Mouse (Mus musculus) lung, adult 2 months (tissue): ENCODE measurements around the gene Wdr46. TPM values are rescaled to one million over a fixed set of nuclear protein-coding genes. Genes with fewer than 3 reads are reported as not detected.

ENCODE experiments used
- DNase-seq: peaks from one replicate; pipeline ENCODE4 v3.0.0; 2022
- H3K4me1 ChIP-seq: fragments of 200-500 bp; 2 replicates; pipeline ENCODE4 v1.6.1; 2011; ENCODE audit warnings: low read length; ENCODE audit not compliant: control insufficient read depth, insufficient read depth
- H3K4me3 ChIP-seq: fragments of 200-500 bp; replicated peaks from 2 replicates; pipeline ENCODE3; 2011; ENCODE audit warnings: low read depth, mild to moderate bottlenecking, control low read depth, low read length; ENCODE audit errors: extremely low read depth
- CTCF ChIP-seq: fragments of 200-500 bp; IDR thresholded peaks from 2 replicates; pipeline ENCODE4 v1.5.1; 2011; ENCODE audit warnings: mild to moderate bottlenecking, low read length, control low read depth; ENCODE audit not compliant: insufficient read depth
- POLR2A ChIP-seq: fragments of 200-500 bp; IDR thresholded peaks from 2 replicates; pipeline ENCODE4 v1.6.1; 2011; ENCODE audit warnings: low read depth, mild to moderate bottlenecking, control low read depth, low read length, borderline replicate concordance; ENCODE audit errors: extremely low read depth
- WGBS: fragments of 180-500 bp; shearing (Covaris S2); methylation state at CpG from one replicate; pipeline ENCODE4 v1.1.7; 2018; 5-methylcytosine and 5-hydroxymethylcytosine counted together
- polyA plus RNA-seq: library from polyadenylated mRNA; depleted of rRNA; stranded (reverse); fragments of >200 nt; gene quantifications from 2 replicates; pipeline ENCODE4 v1.2.3, GENCODE M21; 2012

The Wdr46 gene
- polyA plus RNA-seq, 1 experiment: 16.8 TPM

GRCm38 (mm10) chr17:33935422-33936055 lies 4.9 kb upstream of the Wdr46 start:
- TF ChIP-seq POLR2A (no peak), CTCF (no peak)
- WGBS: 87% methylated on average over 21 of the region's 21 CpGs
- Histone ChIP-seq H3K4me1 (peaks cover 7% of the 10 kb centered on the region; the same call in 1 of the 2 replicates), H3K4me3 (no peak overlapping the region)
- DNase-seq: no peak

- TF ChIP-seq CTCF: no peak
- TF ChIP-seq POLR2A: no peak
- H3K4me1 ChIP-seq: peaks cover 10% of the 10 kb centered on the region; the same call in 1 of the 2 replicates
- H3K4me3 ChIP-seq: no peak overlapping the region
- 83% methylated on average over 15 of the region's 15 CpGs for WGBS
- DNase-seq: no peak
Observed at GRCm38 (mm10) chr17:33936993-33937392, 3.5 kb upstream of the Wdr46 start.

GRCm38 (mm10) chr17:33938783-33939182 lies 1.7 kb upstream of the Wdr46 start:
- no peak overlapping the region for H3K4me3 ChIP-seq
- WGBS: 64% methylated on average over 11 of the region's 11 CpGs

GRCm38 (mm10) chr17:33940981-33941380 lies 521 bp downstream of the Wdr46 start:
- Histone ChIP-seq H3K4me3 (peak overlapping the region; percentile 82), H3K4me1 (peaks cover 10% of the 10 kb centered on the region; the same call in 1 of the 2 replicates)
- TF ChIP-seq CTCF: no peak
- TF ChIP-seq POLR2A: no peak
- 2% methylated on average over 26 of the region's 26 CpGs for WGBS
- no peak for DNase-seq

More at GRCm38 (mm10) chr17:33938783-33939182, 1.7 kb upstream of the Wdr46 start:
- DNase-seq: no peak
- TF ChIP-seq CTCF (no peak), POLR2A (no peak)
- H3K4me1 ChIP-seq: peaks cover 10% of the 10 kb centered on the region; the same call in 1 of the 2 replicates

- WGBS: 47% methylated on average over 19 of the region's 19 CpGs
- no peak for DNase-seq
- Histone ChIP-seq H3K4me1 (peaks cover 10% of the 10 kb centered on the region; the same call in 1 of the 2 replicates), H3K4me3 (peak overlapping the region; percentile 3)
- TF ChIP-seq CTCF: no peak
- TF ChIP-seq POLR2A: no peak
Observed at GRCm38 (mm10) chr17:33941381-33941780, 921 bp downstream of the Wdr46 start.

GRCm38 (mm10) chr17:33943454-33943853 lies 3.0 kb downstream of the Wdr46 start:
- TF ChIP-seq CTCF (no peak), POLR2A (no peak)
- Histone ChIP-seq H3K4me1 (peaks cover 10% of the 10 kb centered on the region; the same call in 1 of the 2 replicates), H3K4me3 (no peak overlapping the region)
- 88% methylated on average over 15 of the region's 15 CpGs for WGBS
- DNase-seq: no peak

- TF ChIP-seq CTCF: no peak
- TF ChIP-seq POLR2A: no peak
- Histone ChIP-seq H3K4me3 (no peak overlapping the region), H3K4me1 (peaks cover 11% of the 10 kb centered on the region; the same call in 1 of the 2 replicates)
- WGBS: 75% methylated on average over 10 of the region's 10 CpGs
- DNase-seq: no peak
Observed at GRCm38 (mm10) chr17:33947430-33948089, 7.1 kb downstream of the Wdr46 start.

- TF ChIP-seq POLR2A (no peak), CTCF (no peak)
- WGBS: 86% methylated on average over 22 of the region's 22 CpGs
- no peak for DNase-seq
- no peak overlapping the region for H3K4me3 ChIP-seq
- H3K4me1 ChIP-seq: peaks cover 11% of the 10 kb centered on the region; the same call in 1 of the 2 replicates
Observed at GRCm38 (mm10) chr17:33948090-33948904, 7.8 kb downstream of the Wdr46 start.

- TF ChIP-seq CTCF (no peak), POLR2A (no peak)
- DNase-seq: no peak
- H3K4me1 ChIP-seq: peaks cover 11% of the 10 kb centered on the region; the same call in 1 of the 2 replicates
- 85% methylated on average over 19 of the region's 19 CpGs for WGBS
- H3K4me3 ChIP-seq: no peak overlapping the region
Observed at GRCm38 (mm10) chr17:33948905-33949537, 8.6 kb downstream of the Wdr46 start.
